Mouse (Mus musculus) bone marrow macrophage, adult 2 months (primary cell): Measurements from ENCODE around the gene Cyfip2.

ENCODE experiments used
- CTCF ChIP-seq: IDR thresholded peaks from 2 replicates; pipeline ENCODE4 v1.5.1; 2012; ENCODE audit warnings: low read depth, mild to moderate bottlenecking, low read length, moderate library complexity
- POLR2A ChIP-seq: IDR thresholded peaks from 2 replicates; pipeline ENCODE4 v1.6.1; 2012; ENCODE audit warnings: mild to moderate bottlenecking, low read depth, low read length, borderline replicate concordance

- TF ChIP-seq CTCF = no peak
- TF ChIP-seq POLR2A = no peak
Measured at GRCm38 (mm10) chr11:46343886-46344546, 31.4 kb upstream of the Cyfip2 start.
